Mouse (Mus musculus) heart, postnatal 0 days (tissue): ENCODE results near the gene Cchcr1. TPM values are rescaled to one million over a fixed set of nuclear protein-coding genes. Genes with fewer than 3 reads are reported as not detected.

Experiments
- ATAC-seq: fragments of 200-750 bp; cut with Nextera tagmentation; 2 replicates; pipeline ENCODE4 v1.8.0; 2017; ENCODE audit warnings: low read depth, moderate number of reproducible peaks, moderate library complexity; ENCODE audit not compliant: insufficient read depth
- DNase-seq: peaks from one replicate; pipeline ENCODE4 v3.0.0-alpha.2; 2016; ENCODE audit warnings: low spot score
- H3K27ac ChIP-seq: fragments of 300-500 bp; sonication (generic); 2 replicates; pipeline ENCODE4 v1.5.1; 2014; ENCODE audit warnings: low read depth, mild to moderate bottlenecking
- H3K27me3 ChIP-seq: fragments of 300-500 bp; sonication (generic); 2 replicates; pipeline ENCODE4 v1.6.1; 2014; ENCODE audit warnings: low read length, mixed read lengths; ENCODE audit not compliant: control insufficient read depth, insufficient read depth
- H3K36me3 ChIP-seq: fragments of 300-500 bp; sonication (generic); replicated peaks from 2 replicates; pipeline ENCODE4 v1.6.1; 2014; ENCODE audit warnings: low read length, mixed read lengths; ENCODE audit not compliant: control insufficient read depth, insufficient read depth
- H3K4me1 ChIP-seq: fragments of 300-500 bp; sonication (generic); 2 replicates; pipeline ENCODE4 v1.6.1; 2014; ENCODE audit warnings: antibody characterized with exemption; ENCODE audit not compliant: control insufficient read depth, insufficient read depth
- H3K4me2 ChIP-seq: fragments of 300-500 bp; sonication (generic); 2 replicates; pipeline ENCODE4 v1.6.1; 2014; ENCODE audit warnings: low read depth, mild to moderate bottlenecking, low read length, moderate library complexity
- H3K4me3 ChIP-seq: fragments of 300-500 bp; sonication (generic); 2 replicates; pipeline ENCODE4 v1.5.1; 2014; ENCODE audit warnings: low read depth, low read length
- H3K9ac ChIP-seq: fragments of 300-500 bp; sonication (generic); replicated peaks from 2 replicates; pipeline ENCODE4 v1.6.1; 2014; ENCODE audit warnings: low read depth, low read length, mixed read lengths
- H3K9me3 ChIP-seq: fragments of 300-500 bp; sonication (generic); replicated peaks from 2 replicates; pipeline ENCODE4 v1.6.1; 2016; ENCODE audit warnings: low read length; ENCODE audit not compliant: control insufficient read depth
- CTCF ChIP-seq: IDR thresholded peaks from 2 replicates; pipeline ENCODE4 v1.5.1; 2016; ENCODE audit warnings: antibody characterized with exemption, control low read depth, low read depth
- EP300 ChIP-seq: IDR thresholded peaks from 2 replicates; pipeline ENCODE4 v1.6.1; 2016; ENCODE audit warnings: antibody characterized with exemption, low read depth
- WGBS: fragments of 180-500 bp; shearing (Covaris S2); extraction: QIAGEN DNeasy Blood & Tissue Kit; methylation state at CpG from one replicate; pipeline ENCODE4 v1.1.7; 2014; 5-methylcytosine and 5-hydroxymethylcytosine counted together
- polyA plus RNA-seq: library from polyadenylated mRNA; unstranded; fragments of >200 nt; fragmentation: Nextera tagmentation; extraction: Ambion mirVana; gene quantifications from 2 replicates; pipeline ENCODE4 v1.2.1, GENCODE M21; 2015
- total RNA-seq: library from RNA; depleted of rRNA; stranded (reverse); fragments of >200 nt; gene quantifications from 2 replicates; pipeline ENCODE4 v1.2.3, GENCODE M21; 2014; ENCODE audit warnings: low replicate concordance

The Cchcr1 gene
- total and polyA plus RNA-seq, 2 experiments from 2014 or later: 4.5 to 30.8 TPM

DNA sequence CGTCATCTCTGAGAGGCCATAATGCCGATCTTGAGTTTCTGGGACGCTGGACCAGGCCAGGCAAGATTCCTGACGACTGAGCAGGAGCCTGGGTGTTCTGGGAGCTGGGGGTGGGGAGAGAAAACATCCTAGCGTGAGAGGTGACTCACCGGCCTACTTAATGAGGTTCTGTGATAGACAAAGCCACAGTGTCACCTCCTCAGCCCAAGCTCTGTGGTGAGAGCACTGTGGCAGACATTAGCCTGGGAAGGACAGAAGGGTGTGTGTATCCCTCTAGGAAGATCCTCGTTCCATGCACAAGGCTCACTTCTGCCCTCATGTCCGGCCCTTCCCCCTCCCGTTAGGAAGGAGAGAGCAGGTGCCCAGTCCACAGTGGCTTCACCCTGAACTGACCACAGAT, 40.5 kb downstream of the Cchcr1 start:
- no peaks in the 10 kb centered on the region for H3K27me3 ChIP-seq
- H3K4me1 ChIP-seq: peaks cover under 1% of the 10 kb centered on the region; the same call in 1 of the 2 replicates
- H3K27ac ChIP-seq: no peak overlapping the region
- WGBS: 60% methylated on average over 9 of the region's 9 CpGs
- ATAC-seq (no peak), DNase-seq (no peak)
- TF ChIP-seq EP300 (no peak), CTCF (no peak)
- H3K9ac ChIP-seq: no peak overlapping the region
- no peak overlapping the region for H3K4me3 ChIP-seq
- H3K9me3 ChIP-seq: no peaks in the 10 kb centered on the region
- no peak overlapping the region for H3K4me2 ChIP-seq
- no peaks in the 10 kb centered on the region for H3K36me3 ChIP-seq

- WGBS: 55% methylated on average over 8 of the region's 8 CpGs
- no peak overlapping the region for H3K27ac ChIP-seq
- H3K36me3 ChIP-seq: no peaks in the 10 kb centered on the region
- no peak for TF ChIP-seq CTCF
- TF ChIP-seq EP300: no peak
- no peaks in the 10 kb centered on the region for H3K4me1 ChIP-seq
- DNase-seq (no peak), ATAC-seq (no peak)
- H3K4me3 ChIP-seq: no peak overlapping the region
- no peak overlapping the region for H3K9ac ChIP-seq
- no peaks in the 10 kb centered on the region for H3K27me3 ChIP-seq
- no peak overlapping the region for H3K4me2 ChIP-seq
- H3K9me3 ChIP-seq: no peaks in the 10 kb centered on the region
These were observed 41.3 kb downstream of the Cchcr1 start for GRCm38 (mm10) chr17:35558216-35558615.

DNA sequence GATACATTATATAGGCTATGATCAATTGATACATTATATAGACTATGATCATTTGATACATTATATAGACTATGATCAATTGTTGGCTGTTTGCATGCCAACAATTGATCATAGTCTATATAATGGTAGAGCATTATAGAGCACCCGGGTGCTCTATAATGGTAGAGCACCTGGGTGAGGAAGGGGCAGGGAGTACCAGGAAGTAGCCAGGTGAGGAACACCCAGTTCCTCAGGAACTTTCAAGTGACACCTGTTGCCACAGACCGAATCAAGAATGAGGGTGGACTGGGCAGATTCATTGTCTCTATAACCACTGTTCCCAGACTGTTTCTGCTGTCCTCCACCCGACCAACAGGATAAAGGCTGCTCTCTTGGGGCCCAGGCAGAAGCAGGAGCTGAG, 50.2 kb downstream of the Cchcr1 start, which contains the start of gene 2300002M23Rik:
Gene 2300002M23Rik (plus strand): TSS at position 301 of the 400 bp plus-strand sequence.
- TF ChIP-seq CTCF: no peak
- TF ChIP-seq EP300: no peak
- Histone ChIP-seq H3K4me1 (no peaks in the 10 kb centered on the region), H3K9ac (no peak within 1 kb of the TSS), H3K4me2 (no peak within 1 kb of the TSS), H3K4me3 (no peak within 1 kb of the TSS), H3K36me3 (no peaks in the 10 kb centered on the region), H3K9me3 (no peaks in the 10 kb centered on the region), H3K27ac (no peak within 1 kb of the TSS), H3K27me3 (peaks cover 8% of the 10 kb centered on the region)
- ATAC-seq (no peak), DNase-seq (no peak)
- WGBS: 53% methylated on average over 3 of the region's 3 CpGs

- no peak for ATAC-seq
- Histone ChIP-seq H3K4me1 (no peaks in the 10 kb centered on the region), H3K27me3 (peaks cover 8% of the 10 kb centered on the region)
These were observed 50.9 kb downstream of the Cchcr1 start for GRCm38 (mm10) chr17:35567767-35568166.

GRCm38 (mm10) chr17:35569091-35569944, 52.4 kb downstream of the Cchcr1 start:
- no peaks in the 10 kb centered on the region for H3K9me3 ChIP-seq
- peaks cover 8% of the 10 kb centered on the region for H3K27me3 ChIP-seq
- no peak for TF ChIP-seq CTCF
- TF ChIP-seq EP300: no peak
- H3K36me3 ChIP-seq: no peaks in the 10 kb centered on the region
- H3K4me2 ChIP-seq: peak overlapping the region; percentile 53
- H3K27ac ChIP-seq: no peak overlapping the region
- WGBS: 8% methylated on average over 27 of the region's 28 CpGs
- no peaks in the 10 kb centered on the region for H3K4me1 ChIP-seq
- no peak for DNase-seq
- ATAC-seq: no peak; the same call in 1 of the 2 replicates
- H3K9ac ChIP-seq: no peak overlapping the region
- peak overlapping the region; percentile 27 for H3K4me3 ChIP-seq

More at GRCm38 (mm10) chr17:35567767-35568166, 50.9 kb downstream of the Cchcr1 start:
- Histone ChIP-seq H3K36me3 (no peaks in the 10 kb centered on the region), H3K4me2 (no peak overlapping the region), H3K9ac (no peak overlapping the region), H3K27ac (no peak overlapping the region), H3K4me3 (no peak overlapping the region), H3K9me3 (no peaks in the 10 kb centered on the region)
- 31% methylated on average over 9 of the region's 9 CpGs for WGBS
- TF ChIP-seq CTCF (no peak), EP300 (no peak)
- DNase-seq: no peak

- Histone ChIP-seq H3K27me3 (peaks cover 9% of the 10 kb centered on the region), H3K9me3 (no peaks in the 10 kb centered on the region), H3K27ac (no peak overlapping the region), H3K4me2 (no peak overlapping the region), H3K4me3 (no peak overlapping the region), H3K9ac (no peak overlapping the region), H3K36me3 (no peaks in the 10 kb centered on the region), H3K4me1 (no peaks in the 10 kb centered on the region)
- WGBS: 83% methylated on average over 14 of the region's 14 CpGs
- TF ChIP-seq EP300: no peak
- no peak for TF ChIP-seq CTCF
- ATAC-seq: no peak
- DNase-seq: no peak
These were observed 53.9 kb downstream of the Cchcr1 start for GRCm38 (mm10) chr17:35570836-35571235.
